16 mouse cellular contexts compared by ENCODE assay signal in the genomic region with DNA sequence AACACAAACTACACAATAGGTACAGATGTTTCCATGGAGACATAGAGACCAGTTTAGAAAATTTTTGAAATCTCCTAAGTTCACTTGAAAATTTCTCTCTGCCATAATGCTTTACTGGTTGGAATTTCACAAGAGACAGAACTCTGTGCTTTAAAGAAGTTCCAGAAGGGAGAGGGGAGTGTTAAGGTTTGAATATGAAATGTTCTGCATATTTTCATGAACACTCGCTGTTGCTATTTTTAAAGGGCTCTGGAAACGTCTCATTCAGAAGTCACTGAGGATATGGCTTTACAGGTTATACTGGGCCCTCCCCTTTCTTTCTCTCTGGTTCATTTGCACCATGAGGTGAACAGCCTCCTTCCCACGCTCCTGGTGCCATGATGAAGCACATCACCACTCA.
DNase-seq lines count a peak whose midpoint lies in the region; ATAC-seq lines count a peak whose summit lies in the region.
"Had no signal": no experiment of that assay in that cellular context is flagged by ENCODE, and none has a peak within 500 bp of the region (broad histone marks: within the 10 kb centered on the region; RNA-seq: fewer than 3 reads in every experiment).

No protein-coding gene starts in this region.

- no peak for DNase-seq in frontal cortex, postnatal 14 days (ENCODE audit: low spot score in 2 of 2)
- peak; percentile 27 for DNase-seq in brain, adult 2 months (ENCODE audit: low read depth, low spot score)
- DNase-seq in brain, embryonic 18.5 days (ENCODE audit: low read depth, low spot score) = peak; percentile 18
- DNase-seq in left cerebral cortex, adult 8-10 months (ENCODE audit: low spot score in 2 of 2) = no peak
- no peak for DNase-seq in urinary bladder, postnatal 4 days (ENCODE audit: low spot score in 2 of 2)
- DNase-seq: adrenal gland, adult 2 months; adrenal gland, postnatal 10 days; adrenal gland, postnatal 25 days; cerebellum, adult 11 months; cerebellum, adult 18-20 months; cerebellum, adult 8-10 months; cerebellum, adult 9-11 months; cerebellum, postnatal 14 days had no signal

- ATAC-seq in frontal cortex, adult (ENCODE audit: low TSS enrichment) = peak; percentile 99
- ATAC-seq: forebrain, embryonic 14.5 days; forebrain, embryonic 16.5 days had no signal

Comparison
In these comparisons a context has a peak if more than half of its experiments do, and no peak if none do; other contexts are left out.
1. DNase-seq: peak in brain, adult 2 months (single experiment) and brain, embryonic 18.5 days (single experiment); none in frontal cortex, postnatal 14 days (0 of 2), left cerebral cortex, adult 8-10 months (0 of 2) and urinary bladder, postnatal 4 days (0 of 2).